Mouse (Mus musculus): ENCODE measurements at regions not wholly inside any gene's neighbourhood (a gene's known extent, or its start where the extent isn't known, plus 50 kb on each side); places are given as distances from the start of the nearest gene placed in this dataset.

DNA sequence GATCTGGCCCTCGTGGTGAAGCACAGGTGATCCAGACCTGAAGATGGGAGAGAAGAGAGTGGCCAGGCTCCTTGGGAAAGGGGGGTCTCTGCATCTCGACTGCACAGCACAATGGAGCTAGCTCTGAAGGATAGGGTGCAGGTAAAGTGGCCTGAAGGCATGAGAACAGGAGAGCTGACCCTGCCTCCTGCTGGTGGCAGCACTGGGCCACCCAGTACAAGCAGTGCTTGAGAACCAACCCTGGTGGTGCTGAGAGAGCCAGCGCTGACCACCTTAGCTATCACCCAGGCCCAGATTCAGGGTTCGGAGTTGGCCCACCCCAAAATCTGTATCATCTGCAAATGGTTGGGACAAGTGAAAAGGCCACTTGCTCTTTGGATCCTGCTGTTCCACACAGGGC is 66.2 kb downstream of the A730009L09Rik start:
- H3K4me3 ChIP-seq (ENCODE audit: control insufficient read depth in 1 of 2, insufficient read depth in 1 of 2, low read depth in 1 of 2, low read length in 2 of 2) = no peak overlapping the region
- no peak overlapping the region for H3K27ac ChIP-seq (replicated peaks in 1 of 2; ENCODE audit: control insufficient read depth in 1 of 2, insufficient read depth in 1 of 2, low read depth in 2 of 2, low read length in 2 of 2)
- no peaks in the 10 kb centered on the region for H3K4me1 ChIP-seq (ENCODE audit: control insufficient read depth in 2 of 2, insufficient read depth in 2 of 2, low read length in 2 of 2)
- H3K9me3 ChIP-seq (ENCODE audit: control insufficient read depth, low read length) = no peaks in the 10 kb centered on the region
- H3K36me3 ChIP-seq (ENCODE audit: control insufficient read depth, insufficient read depth, low read length) = no peaks in the 10 kb centered on the region
- no peak overlapping the region for H3K4me2 ChIP-seq (ENCODE audit: low read length)
- H3K9ac ChIP-seq (ENCODE audit: low read length) = no peak overlapping the region
- WGBS = 70% methylated on average over 4 of the region's 4 CpGs
- H3K27me3 ChIP-seq (ENCODE audit: control insufficient read depth, insufficient read depth, low read length) = no peaks in the 10 kb centered on the region
- no peak for ATAC-seq (ENCODE audit: insufficient number of reproducible peaks, insufficient read depth, low FRiP score, low read depth)

DNA sequence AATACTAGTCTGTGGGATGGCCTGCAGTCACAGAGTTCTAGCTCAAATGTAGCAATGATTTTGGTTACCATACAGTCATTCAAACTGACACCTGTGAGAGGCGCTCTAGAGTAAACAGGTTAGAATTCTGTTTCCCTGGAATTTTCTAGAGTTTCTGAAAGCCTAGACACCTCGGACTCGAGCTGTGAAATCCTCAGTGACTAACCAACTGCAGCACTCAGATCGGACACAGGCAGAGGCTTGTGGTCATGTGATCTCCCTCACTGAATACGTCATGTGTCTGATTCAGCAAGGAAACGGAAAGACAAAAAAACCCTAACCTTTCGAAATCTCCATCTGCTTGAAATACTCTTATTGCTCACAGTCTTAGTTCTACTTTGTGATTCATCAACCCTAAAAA is 68.4 kb downstream of the A730009L09Rik start:
- H3K9ac ChIP-seq (ENCODE audit: low read length) = no peak overlapping the region
- no peak overlapping the region for H3K4me3 ChIP-seq (ENCODE audit: control insufficient read depth in 1 of 2, insufficient read depth in 1 of 2, low read depth in 1 of 2, low read length in 2 of 2)
- WGBS = 77% methylated on average over 7 of the region's 7 CpGs
- H3K36me3 ChIP-seq (ENCODE audit: control insufficient read depth, insufficient read depth, low read length) = no peaks in the 10 kb centered on the region
- H3K27ac ChIP-seq (replicated peaks in 1 of 2; ENCODE audit: control insufficient read depth in 1 of 2, insufficient read depth in 1 of 2, low read depth in 2 of 2, low read length in 2 of 2) = no peak overlapping the region
- no peak for ATAC-seq (ENCODE audit: insufficient number of reproducible peaks, insufficient read depth, low FRiP score, low read depth)
- no peaks in the 10 kb centered on the region for H3K4me1 ChIP-seq (ENCODE audit: control insufficient read depth in 2 of 2, insufficient read depth in 2 of 2, low read length in 2 of 2)
- no peak overlapping the region for H3K4me2 ChIP-seq (ENCODE audit: low read length)
- H3K9me3 ChIP-seq (ENCODE audit: control insufficient read depth, low read length) = no peaks in the 10 kb centered on the region
- H3K27me3 ChIP-seq (ENCODE audit: control insufficient read depth, insufficient read depth, low read length) = no peaks in the 10 kb centered on the region

DNA sequence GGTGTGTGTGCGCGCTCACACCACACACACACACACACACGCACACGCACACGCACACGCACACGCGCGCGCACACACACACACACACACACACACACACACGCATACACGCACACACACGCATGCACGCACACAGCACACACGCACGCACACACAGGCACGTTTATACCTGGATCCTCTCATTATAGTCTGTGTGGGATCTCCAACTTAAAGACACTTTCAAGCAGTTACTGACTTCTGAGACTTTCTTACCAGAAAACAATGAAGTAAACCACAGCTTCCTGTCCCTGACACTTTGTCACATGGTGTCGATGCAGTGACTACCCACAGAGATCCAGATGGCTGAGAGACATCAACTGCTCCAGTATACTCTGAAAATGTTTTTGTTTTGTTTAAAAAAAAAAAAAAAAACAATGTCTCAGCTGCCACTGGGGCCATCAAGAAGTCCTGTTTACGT is 68.9 kb downstream of the A730009L09Rik start:
- H3K9ac ChIP-seq (ENCODE audit: low read length) = no peak overlapping the region

DNA sequence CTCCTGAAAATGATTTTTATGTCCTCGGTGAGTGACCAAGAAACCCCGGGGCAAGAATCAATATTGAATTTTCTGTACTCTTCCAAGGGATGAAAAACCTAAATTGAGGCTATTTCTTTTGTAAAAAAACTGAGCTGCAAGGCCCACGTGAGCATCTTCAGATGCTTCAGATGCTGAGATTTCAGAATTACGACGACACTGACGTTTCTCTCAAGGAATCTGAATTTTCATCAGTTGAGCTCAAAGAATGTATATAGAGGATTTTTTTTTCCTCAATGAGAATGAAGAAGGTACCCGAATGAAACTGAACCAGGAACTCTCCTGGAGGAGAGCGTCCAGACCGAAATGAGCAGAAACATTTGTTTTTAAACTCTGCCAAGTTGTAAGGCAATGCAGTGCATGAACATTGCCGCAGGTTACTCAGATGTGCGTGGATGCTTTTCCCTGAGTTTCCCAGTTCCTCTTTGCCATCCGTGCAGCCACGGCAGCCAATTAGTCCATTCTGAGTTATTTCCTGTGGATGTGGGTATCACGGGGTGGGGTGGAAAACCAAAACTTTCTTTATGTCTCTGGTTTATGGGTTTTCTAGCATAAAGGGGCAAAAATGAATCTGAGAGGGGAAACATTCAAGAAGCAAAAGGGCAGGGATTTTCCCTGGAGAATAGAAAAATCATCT is 69.9 kb downstream of the A730009L09Rik start:
- Histone ChIP-seq H3K36me3 (ENCODE audit: control insufficient read depth, insufficient read depth, low read length) (no peaks in the 10 kb centered on the region), H3K9ac (ENCODE audit: low read length) (no peak overlapping the region), H3K4me2 (ENCODE audit: low read length) (no peak overlapping the region), H3K4me3 (ENCODE audit: control insufficient read depth in 1 of 2, insufficient read depth in 1 of 2, low read depth in 1 of 2, low read length in 2 of 2) (no peak overlapping the region), H3K4me1 (ENCODE audit: control insufficient read depth in 2 of 2, insufficient read depth in 2 of 2, low read length in 2 of 2) (no peaks in the 10 kb centered on the region), H3K27me3 (ENCODE audit: control insufficient read depth, insufficient read depth, low read length) (no peaks in the 10 kb centered on the region), H3K9me3 (ENCODE audit: control insufficient read depth, low read length) (no peaks in the 10 kb centered on the region), H3K27ac (replicated peaks in 1 of 2; ENCODE audit: control insufficient read depth in 1 of 2, insufficient read depth in 1 of 2, low read depth in 2 of 2, low read length in 2 of 2) (no peak overlapping the region)
- no peak for ATAC-seq (ENCODE audit: insufficient number of reproducible peaks, insufficient read depth, low FRiP score, low read depth)
- WGBS = 82% methylated on average over 14 of the region's 14 CpGs

More for the DNA sequence above, 68.9 kb downstream of the A730009L09Rik start:
- H3K27me3 ChIP-seq (ENCODE audit: control insufficient read depth, insufficient read depth, low read length) = no peaks in the 10 kb centered on the region
- no peak overlapping the region for H3K27ac ChIP-seq (replicated peaks in 1 of 2; ENCODE audit: control insufficient read depth in 1 of 2, insufficient read depth in 1 of 2, low read depth in 2 of 2, low read length in 2 of 2)
- no peaks in the 10 kb centered on the region for H3K4me1 ChIP-seq (ENCODE audit: control insufficient read depth in 2 of 2, insufficient read depth in 2 of 2, low read length in 2 of 2)
- no peak overlapping the region for H3K4me3 ChIP-seq (ENCODE audit: control insufficient read depth in 1 of 2, insufficient read depth in 1 of 2, low read depth in 1 of 2, low read length in 2 of 2)
- 87% methylated on average over 19 of the region's 19 CpGs for WGBS
- no peaks in the 10 kb centered on the region for H3K9me3 ChIP-seq (ENCODE audit: control insufficient read depth, low read length)
- ATAC-seq (ENCODE audit: insufficient number of reproducible peaks, insufficient read depth, low FRiP score, low read depth) = no peak
- no peak overlapping the region for H3K4me2 ChIP-seq (ENCODE audit: low read length)
- H3K36me3 ChIP-seq (ENCODE audit: control insufficient read depth, insufficient read depth, low read length) = no peaks in the 10 kb centered on the region

DNA sequence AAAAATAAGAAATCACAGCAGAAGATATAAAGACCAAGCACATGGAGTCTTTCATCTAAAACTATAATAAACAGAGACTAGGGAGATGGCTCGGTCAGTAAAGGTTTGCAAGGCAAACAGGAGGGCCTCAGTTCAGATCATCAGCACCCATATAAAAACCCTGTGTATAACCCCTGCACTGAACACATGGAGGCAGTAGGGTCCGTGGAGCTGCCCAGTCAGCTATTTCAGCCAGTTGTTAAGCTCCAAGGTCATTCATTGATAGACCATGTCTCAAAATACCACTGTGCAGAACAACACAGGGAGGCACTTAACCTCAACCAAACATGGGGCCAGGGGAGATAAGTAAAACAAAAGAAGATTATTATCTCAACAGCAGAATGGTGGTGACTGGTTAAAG is 78.1 kb downstream of the A730009L09Rik start:
- no peaks in the 10 kb centered on the region for H3K36me3 ChIP-seq (ENCODE audit: control insufficient read depth, insufficient read depth, low read length)
- 51% methylated on average over 2 of the region's 2 CpGs for WGBS
- H3K4me2 ChIP-seq (ENCODE audit: low read length) = no peak overlapping the region
- H3K4me3 ChIP-seq (ENCODE audit: control insufficient read depth in 1 of 2, insufficient read depth in 1 of 2, low read depth in 1 of 2, low read length in 2 of 2) = no peak overlapping the region
- ATAC-seq (ENCODE audit: insufficient number of reproducible peaks, insufficient read depth, low FRiP score, low read depth) = no peak
- no peaks in the 10 kb centered on the region for H3K4me1 ChIP-seq (ENCODE audit: control insufficient read depth in 2 of 2, insufficient read depth in 2 of 2, low read length in 2 of 2)
- H3K27ac ChIP-seq (replicated peaks in 1 of 2; ENCODE audit: control insufficient read depth in 1 of 2, insufficient read depth in 1 of 2, low read depth in 2 of 2, low read length in 2 of 2) = no peak overlapping the region
- H3K9me3 ChIP-seq (ENCODE audit: control insufficient read depth, low read length) = no peaks in the 10 kb centered on the region
- H3K27me3 ChIP-seq (ENCODE audit: control insufficient read depth, insufficient read depth, low read length) = no peaks in the 10 kb centered on the region
- H3K9ac ChIP-seq (ENCODE audit: low read length) = no peak overlapping the region

DNA sequence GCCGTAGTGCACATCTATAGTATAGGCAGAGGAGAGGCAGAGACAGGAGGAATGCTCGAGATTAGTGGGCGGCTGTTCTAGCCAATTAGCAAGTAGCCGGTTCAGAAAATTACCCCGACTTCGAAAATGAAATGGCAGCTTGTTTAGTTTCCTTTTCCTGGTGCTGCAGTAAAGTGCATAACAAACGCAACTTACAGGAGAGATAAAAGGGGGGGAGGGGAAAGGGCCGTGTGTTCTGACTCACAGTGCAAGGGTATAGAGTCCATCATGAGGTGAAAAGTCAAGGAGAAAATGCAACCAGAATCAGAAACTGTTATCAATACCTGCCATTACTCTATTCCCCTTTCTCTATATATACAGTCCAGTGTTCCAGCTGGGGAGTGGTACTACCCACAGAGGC is 88.0 kb downstream of the A730009L09Rik start:
- WGBS = 77% methylated on average over 8 of the region's 8 CpGs
- Histone ChIP-seq H3K9me3 (ENCODE audit: control insufficient read depth, low read length) (no peaks in the 10 kb centered on the region), H3K27me3 (ENCODE audit: control insufficient read depth, insufficient read depth, low read length) (no peaks in the 10 kb centered on the region), H3K4me1 (ENCODE audit: control insufficient read depth in 2 of 2, insufficient read depth in 2 of 2, low read length in 2 of 2) (no peaks in the 10 kb centered on the region), H3K4me3 (ENCODE audit: control insufficient read depth in 1 of 2, insufficient read depth in 1 of 2, low read depth in 1 of 2, low read length in 2 of 2) (no peak overlapping the region), H3K9ac (ENCODE audit: low read length) (no peak overlapping the region), H3K36me3 (ENCODE audit: control insufficient read depth, insufficient read depth, low read length) (no peaks in the 10 kb centered on the region), H3K4me2 (ENCODE audit: low read length) (no peak overlapping the region), H3K27ac (replicated peaks in 1 of 2; ENCODE audit: control insufficient read depth in 1 of 2, insufficient read depth in 1 of 2, low read depth in 2 of 2, low read length in 2 of 2) (no peak overlapping the region)
- no peak for ATAC-seq (ENCODE audit: insufficient number of reproducible peaks, insufficient read depth, low FRiP score, low read depth)

DNA sequence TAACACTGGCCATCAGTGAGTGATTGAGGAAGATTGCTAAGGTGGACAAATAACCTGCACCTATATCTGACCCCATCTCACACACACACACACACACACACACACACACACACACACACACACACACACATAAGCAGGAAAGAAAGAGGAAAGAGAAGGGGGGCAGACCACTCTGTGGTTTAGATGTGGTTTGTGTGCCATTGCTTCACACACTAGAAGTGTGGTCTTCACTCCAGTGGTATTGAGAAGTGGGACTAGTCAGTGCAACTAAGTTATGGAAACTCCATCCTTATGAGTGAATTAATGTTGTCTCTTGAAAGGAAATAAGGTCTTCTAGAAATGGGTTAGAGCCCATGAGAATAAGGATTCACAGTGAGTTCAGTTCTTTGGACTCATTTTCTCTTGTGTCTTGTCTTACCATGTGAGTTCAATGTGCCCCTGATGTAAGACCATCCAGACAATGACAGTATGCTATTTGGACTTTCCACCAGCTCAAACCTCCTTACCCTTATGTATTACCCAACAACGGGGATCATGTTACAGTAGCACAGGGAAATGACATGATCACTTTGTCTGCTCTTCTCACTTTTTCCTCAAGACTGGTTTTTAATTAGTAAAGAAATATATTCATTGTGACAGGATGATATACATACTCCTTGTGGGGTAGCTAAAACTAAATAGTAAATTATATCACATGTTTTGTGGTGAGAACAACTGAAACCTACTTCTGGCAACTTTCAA is 88.7 kb downstream of the A730009L09Rik start:
- 85% methylated on average over 1 of the region's 1 CpGs for WGBS
- ATAC-seq (ENCODE audit: insufficient number of reproducible peaks, insufficient read depth, low FRiP score, low read depth) = no peak

More for the DNA sequence above, 88.7 kb downstream of the A730009L09Rik start:
- no peak overlapping the region for H3K9ac ChIP-seq (ENCODE audit: low read length)
- no peak overlapping the region for H3K4me2 ChIP-seq (ENCODE audit: low read length)
- no peaks in the 10 kb centered on the region for H3K27me3 ChIP-seq (ENCODE audit: control insufficient read depth, insufficient read depth, low read length)
- no peaks in the 10 kb centered on the region for H3K36me3 ChIP-seq (ENCODE audit: control insufficient read depth, insufficient read depth, low read length)
- H3K27ac ChIP-seq (replicated peaks in 1 of 2; ENCODE audit: control insufficient read depth in 1 of 2, insufficient read depth in 1 of 2, low read depth in 2 of 2, low read length in 2 of 2) = no peak overlapping the region
- no peaks in the 10 kb centered on the region for H3K9me3 ChIP-seq (ENCODE audit: control insufficient read depth, low read length)
- H3K4me3 ChIP-seq (ENCODE audit: control insufficient read depth in 1 of 2, insufficient read depth in 1 of 2, low read depth in 1 of 2, low read length in 2 of 2) = no peak overlapping the region
- no peaks in the 10 kb centered on the region for H3K4me1 ChIP-seq (ENCODE audit: control insufficient read depth in 2 of 2, insufficient read depth in 2 of 2, low read length in 2 of 2)

Data from heart, embryonic 14.5 days (tissue).